Mouse (Mus musculus) spleen, postnatal 36 days (tissue): ENCODE results near the gene Bcar1.

ENCODE experiments used
- DNase-seq, 2 experiments: peaks; one replicate each; pipeline ENCODE4 v3.0.0; 2022; ENCODE audit warnings: low spot score in 2 of 2, mixed read lengths in 1 of 2

The Bcar1 gene

GRCm38 (mm10) chr8:111716603-111717487, 26.8 kb downstream of the Bcar1 start:
- no peak for DNase-seq

- no peak for DNase-seq
Measured at GRCm38 (mm10) chr8:111715514-111715913, 28.1 kb downstream of the Bcar1 start.

GRCm38 (mm10) chr8:111714295-111714694, 29.3 kb downstream of the Bcar1 start:
- DNase-seq, result no peak

- DNase-seq, result no peak
Measured at GRCm38 (mm10) chr8:111713817-111714216, 29.8 kb downstream of the Bcar1 start.

- DNase-seq, result no peak
Measured at GRCm38 (mm10) chr8:111713291-111713690, 30.3 kb downstream of the Bcar1 start.

- peak; percentile 40 to 50 for DNase-seq
Measured at GRCm38 (mm10) chr8:111712588-111712987, 31.0 kb downstream of the Bcar1 start.

- DNase-seq, result no peak
Measured at GRCm38 (mm10) chr8:111712135-111712534, 31.5 kb downstream of the Bcar1 start.

GRCm38 (mm10) chr8:111710777-111711485, 32.7 kb downstream of the Bcar1 start:
- no peak for DNase-seq

GRCm38 (mm10) chr8:111709223-111709622, 34.4 kb downstream of the Bcar1 start:
- DNase-seq, result no peak

GRCm38 (mm10) chr8:111708265-111708664, 35.3 kb downstream of the Bcar1 start:
- no peak for DNase-seq

- no peak for DNase-seq
Measured at GRCm38 (mm10) chr8:111705699-111706098, 37.9 kb downstream of the Bcar1 start.

GRCm38 (mm10) chr8:111705222-111705621, 38.4 kb downstream of the Bcar1 start:
- no peak for DNase-seq

- DNase-seq, result no peak
Measured at GRCm38 (mm10) chr8:111704585-111704984, 39.0 kb downstream of the Bcar1 start.

GRCm38 (mm10) chr8:111701380-111701779, 42.2 kb downstream of the Bcar1 start:
- DNase-seq, result no peak

GRCm38 (mm10) chr8:111700740-111701139, 42.9 kb downstream of the Bcar1 start:
- DNase-seq, result no peak

- no peak for DNase-seq
Measured at GRCm38 (mm10) chr8:111700201-111700600, 43.4 kb downstream of the Bcar1 start.

- no peak for DNase-seq
Measured at GRCm38 (mm10) chr8:111699035-111699434, 44.6 kb downstream of the Bcar1 start.

GRCm38 (mm10) chr8:111697655-111698054, 46.0 kb downstream of the Bcar1 start:
- no peak for DNase-seq

GRCm38 (mm10) chr8:111695441-111695840, 48.2 kb downstream of the Bcar1 start:
- no peak for DNase-seq

- DNase-seq, result no peak
Measured at GRCm38 (mm10) chr8:111693261-111693741, 50.3 kb downstream of the Bcar1 start.

- no peak for DNase-seq
Measured at GRCm38 (mm10) chr8:111690960-111691445, 52.6 kb downstream of the Bcar1 start, which contains the start of gene Ctrb1. Gene Ctrb1, minus strand, starts transcription at chr8:111691010.

- DNase-seq, result no peak
Measured at GRCm38 (mm10) chr8:111686881-111687280, 56.7 kb downstream of the Bcar1 start.
